Mouse (Mus musculus): Measurements from ENCODE around the gene Aym1.
A peak's percentile ranks its signal among the peaks of the same experiment; 100 is the strongest.

The Aym1 gene

DNA sequence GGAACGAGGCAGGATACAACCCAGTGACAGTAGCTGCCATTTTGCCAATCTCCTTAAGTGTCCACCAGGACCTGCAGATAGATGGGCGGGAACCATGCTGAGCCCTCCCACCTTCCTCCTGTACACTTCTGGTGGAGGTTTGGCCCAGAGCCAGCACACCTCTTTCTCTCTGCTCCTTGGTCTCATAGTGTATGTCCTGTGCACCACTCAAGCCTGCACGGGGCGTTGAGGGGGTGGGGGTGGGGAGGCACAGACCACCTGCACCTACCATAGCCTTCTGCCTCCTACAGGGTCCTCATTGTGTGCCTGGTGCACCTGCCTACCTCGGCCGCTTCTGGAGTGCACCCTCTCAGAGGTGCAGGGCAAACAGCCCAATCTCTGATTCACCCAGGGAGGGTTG, 4.5 kb upstream of the Aym1 start:
- peak; percentile 55 for DNase-seq (ENCODE audit: low read depth, low spot score)

DNA sequence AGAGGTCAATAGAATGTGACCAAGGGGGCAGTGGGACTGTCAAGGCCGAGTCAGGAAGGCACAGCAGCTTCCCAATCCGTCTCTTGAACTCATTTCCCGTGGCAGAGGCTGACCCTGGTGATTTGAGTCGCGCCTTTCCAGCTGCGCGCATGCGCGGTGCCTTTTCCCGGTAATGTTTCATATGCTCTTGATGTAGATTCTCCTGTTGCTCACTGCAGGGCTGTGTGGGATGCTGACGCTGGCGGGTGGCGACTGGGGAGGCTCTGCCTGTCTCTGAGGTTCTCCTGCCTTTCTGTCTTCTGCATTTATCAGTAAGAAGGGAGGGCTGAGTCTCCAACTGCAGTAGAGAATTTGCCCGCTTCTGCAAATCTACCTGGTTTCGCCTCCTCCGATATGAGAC, 2.8 kb upstream of the Aym1 start:
- DNase-seq (ENCODE audit: low read depth, low spot score): peak; percentile 64

DNA sequence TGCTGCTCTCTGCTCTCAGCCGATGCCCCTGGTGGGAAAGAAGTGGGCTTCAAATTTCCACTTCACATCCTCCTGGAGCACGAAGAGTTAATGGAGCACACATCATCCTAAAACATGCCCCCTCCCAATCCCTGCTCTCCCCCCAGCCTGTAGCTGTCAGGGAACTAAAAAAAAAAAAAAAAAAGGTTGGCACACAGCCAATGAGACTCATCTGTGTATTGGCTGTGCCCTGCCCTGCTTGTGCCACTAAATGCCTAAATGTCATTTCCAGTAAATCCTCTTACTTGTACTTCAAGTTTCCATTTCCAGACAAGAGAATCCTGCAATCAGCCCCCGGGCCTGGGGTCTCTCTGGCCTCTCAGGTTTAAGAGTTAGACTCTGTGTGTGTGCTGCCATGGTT, 562 bp downstream of the Aym1 start:
- no peak for DNase-seq (ENCODE audit: low read depth, low spot score)

DNA sequence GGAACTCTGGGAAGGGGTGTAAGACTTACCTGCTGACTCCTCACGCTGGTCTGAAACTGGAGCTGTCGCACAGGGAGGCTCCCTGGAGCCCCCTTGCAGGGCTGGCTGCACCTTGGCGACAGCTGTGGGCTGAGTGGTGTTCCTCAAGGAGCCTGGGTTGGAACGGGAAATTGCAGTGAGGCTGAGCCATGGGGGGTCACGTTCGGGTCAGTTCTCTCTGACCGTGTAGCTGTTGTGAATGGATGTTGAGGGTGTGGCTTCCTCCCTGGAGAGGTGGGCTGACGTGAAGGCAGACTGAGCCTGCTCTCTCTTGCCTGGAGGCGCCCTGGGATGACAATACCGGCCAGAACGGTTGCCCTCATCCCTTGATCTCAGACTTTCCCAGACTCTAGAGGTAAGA, 1.7 kb downstream of the Aym1 start:
- peak; percentile 77 for DNase-seq (ENCODE audit: low read depth, low spot score)

DNA sequence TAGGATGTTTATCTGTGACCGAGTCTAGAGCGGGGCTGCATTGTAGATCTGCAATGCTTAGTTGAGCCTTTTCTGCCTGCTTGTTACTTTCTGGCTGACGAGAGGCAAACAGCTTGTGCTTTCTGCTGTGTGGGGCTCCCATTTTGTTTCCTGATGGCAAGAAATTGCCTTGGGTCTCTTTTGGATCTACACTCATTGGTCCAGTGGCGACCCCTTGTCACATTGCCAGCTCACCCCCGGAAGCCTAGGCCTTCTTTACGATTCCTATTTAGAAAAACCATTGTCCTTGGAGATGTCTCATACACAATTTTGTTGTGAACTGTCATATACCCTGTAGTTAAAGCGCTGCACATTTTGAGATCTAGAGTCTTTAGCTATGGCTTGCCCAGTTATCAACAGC, 4.2 kb downstream of the Aym1 start:
- no peak for DNase-seq (ENCODE audit: low read depth, low spot score)

DNA sequence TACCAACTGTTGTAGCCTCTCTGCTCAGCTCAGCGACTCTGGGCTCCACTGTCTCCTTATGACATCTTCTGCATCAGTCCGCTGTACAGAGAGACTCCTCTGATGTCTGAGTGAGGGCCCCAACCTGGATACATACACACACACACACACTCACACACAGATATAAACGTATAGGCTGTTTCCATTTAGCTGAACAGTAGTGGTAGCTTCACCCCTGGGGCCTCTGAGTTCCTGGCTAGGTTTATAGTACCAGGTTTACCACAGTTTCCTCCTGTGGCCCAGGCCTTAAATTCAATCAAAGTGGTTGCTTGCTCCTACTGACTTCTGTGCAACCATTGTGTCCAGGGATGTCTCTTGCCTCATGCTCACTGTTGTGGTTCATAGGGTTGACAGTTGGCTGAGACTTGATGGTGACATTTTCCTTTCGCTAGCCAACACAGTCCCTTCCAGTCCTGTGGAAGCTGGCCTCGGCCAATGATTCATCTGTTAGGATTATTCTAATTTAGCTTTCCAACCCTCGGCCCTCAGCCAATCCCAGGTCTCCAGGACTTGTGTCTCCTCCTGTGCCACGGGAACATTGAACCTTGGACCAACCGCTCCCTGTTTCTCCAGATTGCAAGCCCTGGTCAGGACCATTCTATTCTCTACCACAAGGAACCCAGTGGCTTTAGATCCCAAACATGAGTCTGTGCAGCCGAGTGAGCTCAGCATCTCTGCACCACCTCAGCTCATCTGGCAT, 5.3 kb downstream of the Aym1 start:
- DNase-seq (ENCODE audit: low read depth, low spot score): no peak

DNA sequence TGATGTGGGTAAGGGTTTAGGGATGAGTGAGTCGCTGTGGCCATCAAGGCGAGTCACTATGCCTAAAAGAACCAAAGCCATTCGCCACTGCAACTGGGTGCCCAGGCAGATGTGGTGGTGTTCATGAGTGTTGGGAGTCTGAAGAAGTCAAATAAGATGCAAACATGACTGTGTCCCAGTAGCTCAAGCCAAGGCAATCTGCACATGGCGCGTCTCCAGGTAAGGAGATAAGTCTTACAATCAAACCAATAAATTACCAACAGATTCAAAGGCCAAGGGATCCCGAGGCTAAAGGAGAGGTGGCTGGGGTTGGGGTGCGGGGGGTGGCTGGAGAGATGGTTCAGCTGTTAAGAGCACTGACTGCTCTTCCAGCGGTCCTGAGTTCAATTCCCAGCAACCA, 6.1 kb downstream of the Aym1 start:
- DNase-seq (ENCODE audit: low read depth, low spot score): no peak

DNA sequence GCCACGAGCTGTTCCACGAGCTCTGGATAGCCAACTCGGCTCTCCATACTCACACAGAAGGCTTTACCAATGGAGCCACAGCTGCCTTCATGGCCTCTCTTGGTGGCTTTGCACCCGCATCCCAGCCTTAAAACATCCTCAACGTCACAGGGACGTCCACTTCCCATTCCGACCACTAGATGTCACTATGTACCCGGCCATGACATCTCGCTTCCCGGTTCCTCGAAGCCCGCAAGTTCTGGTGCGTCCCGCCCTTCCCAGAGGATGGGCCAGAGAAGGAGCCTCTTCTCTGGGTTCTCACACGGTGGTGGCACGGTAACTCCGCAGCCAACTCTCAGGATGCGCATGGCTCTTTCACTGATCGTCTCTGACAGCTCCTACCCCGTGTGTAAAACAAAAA, 8.8 kb downstream of the Aym1 start:
- DNase-seq (ENCODE audit: low read depth, low spot score): peak; percentile 88

DNA sequence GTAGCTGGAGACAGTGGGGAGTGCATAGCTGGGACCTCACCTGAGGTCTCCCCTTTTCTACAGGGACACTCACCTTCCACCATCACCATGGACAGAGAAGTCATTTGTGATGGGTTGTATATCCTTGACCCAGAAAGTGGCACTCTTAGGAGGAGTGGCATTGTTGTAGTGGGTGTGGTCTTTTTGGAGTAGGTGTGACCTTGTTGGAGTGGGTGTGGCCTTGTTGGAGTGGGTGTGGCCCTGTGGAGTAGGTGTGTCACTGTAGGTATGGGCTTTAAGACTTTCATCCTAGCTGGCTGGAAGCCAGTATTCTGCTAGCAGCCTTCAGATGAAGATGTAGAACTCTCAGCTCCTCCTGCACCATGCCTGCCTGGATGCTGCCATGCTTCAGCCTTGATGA, 10.6 kb downstream of the Aym1 start:
- DNase-seq (ENCODE audit: low read depth, low spot score): peak; percentile 73

DNA sequence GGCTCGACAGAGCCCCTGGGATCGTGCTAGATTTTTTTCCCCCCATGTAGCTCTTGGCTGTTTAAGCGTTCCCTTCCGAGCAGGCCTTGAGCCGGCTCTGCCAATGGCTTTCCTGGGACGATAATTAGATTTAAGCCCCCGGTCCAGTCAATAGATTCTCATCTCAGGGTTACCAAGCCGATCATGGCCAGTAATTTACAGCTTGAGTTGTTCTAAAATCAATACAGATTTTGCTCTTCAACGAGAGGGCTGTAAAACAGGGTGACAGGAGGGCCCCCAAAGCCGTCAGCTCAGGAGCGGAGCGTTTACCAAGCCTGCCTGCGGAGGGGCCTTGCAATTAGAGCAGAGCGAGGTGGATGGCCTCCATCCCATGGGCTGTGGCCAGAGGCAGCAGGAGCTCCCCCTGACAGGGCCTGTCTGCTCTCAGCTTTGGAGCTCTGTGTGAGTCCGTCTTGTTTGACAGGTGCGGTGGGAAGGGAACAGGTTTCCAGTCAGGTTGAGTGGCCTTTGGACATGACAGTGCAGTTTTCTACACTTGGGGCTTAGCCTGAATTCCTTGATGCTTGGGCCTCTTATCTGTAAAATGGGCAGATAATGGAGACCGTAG, 12.3 kb downstream of the Aym1 start:
- no peak for DNase-seq (ENCODE audit: low read depth, low spot score)

DNA sequence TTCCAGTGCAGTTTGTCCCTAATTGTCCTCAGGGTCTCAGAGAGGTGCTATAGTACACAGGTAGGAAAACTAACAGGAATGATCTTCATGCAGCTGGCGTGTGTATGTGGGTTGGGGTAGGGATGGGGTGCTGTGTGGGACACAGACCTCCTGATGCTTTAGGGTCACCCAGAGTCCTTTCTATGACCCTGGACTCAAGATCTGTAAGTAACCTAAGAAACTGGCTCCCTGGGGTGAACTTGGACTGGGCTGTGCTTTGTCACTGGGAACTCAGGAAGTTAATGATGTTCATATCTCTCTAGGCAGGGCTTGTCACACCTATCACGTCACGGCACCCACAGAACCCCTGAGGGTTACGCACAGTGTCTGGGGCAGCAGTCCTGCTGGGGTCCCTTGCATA, 15.4 kb downstream of the Aym1 start:
- no peak for DNase-seq (ENCODE audit: low read depth, low spot score)

DNA sequence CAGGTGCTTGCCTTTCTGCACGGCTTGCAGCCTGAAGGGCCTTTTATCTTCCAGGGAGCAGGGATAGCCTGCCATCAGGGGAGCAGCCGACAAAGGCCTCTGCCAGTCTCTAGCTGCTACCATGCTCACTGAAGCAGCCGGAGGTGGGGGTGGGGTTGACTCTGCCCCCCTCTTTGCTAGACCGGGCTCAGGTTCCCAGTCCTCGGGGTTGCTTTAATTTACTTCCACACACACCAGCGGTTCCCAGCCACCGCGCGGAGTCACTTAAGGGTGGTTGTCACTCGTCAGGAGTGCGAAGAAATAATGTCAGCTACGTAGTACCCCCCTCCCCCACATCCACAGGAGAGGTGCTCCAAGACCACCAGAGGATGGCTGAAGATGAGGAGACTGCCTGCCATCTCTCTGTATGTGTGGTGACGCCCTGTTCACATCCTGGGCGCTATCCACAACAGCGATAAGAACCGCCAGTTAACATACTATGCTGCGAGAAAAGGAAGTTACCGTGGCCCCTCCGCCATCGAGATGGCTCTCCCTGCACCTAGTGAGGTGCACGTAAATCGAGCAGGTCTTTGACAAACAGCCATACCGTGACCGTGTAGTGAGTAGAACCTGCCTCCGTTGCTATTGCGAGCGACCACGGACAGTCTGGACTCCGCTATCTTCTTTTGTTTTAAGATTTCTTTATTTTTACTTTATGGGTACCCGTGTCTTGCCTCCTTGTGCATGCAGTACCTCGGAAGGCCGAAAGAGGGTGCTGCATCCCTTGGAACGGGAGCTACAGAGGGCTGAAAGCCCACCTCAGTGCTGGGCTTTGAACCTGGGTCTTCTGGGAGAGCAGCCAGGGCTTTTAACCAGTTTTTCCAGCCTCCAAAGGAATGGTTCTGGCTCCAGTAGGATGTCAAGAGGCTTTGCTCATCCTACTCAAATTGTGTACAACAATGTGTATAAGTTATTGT, 16.2 kb downstream of the Aym1 start:
- peak; percentile 75 for DNase-seq (ENCODE audit: low read depth, low spot score)

DNA sequence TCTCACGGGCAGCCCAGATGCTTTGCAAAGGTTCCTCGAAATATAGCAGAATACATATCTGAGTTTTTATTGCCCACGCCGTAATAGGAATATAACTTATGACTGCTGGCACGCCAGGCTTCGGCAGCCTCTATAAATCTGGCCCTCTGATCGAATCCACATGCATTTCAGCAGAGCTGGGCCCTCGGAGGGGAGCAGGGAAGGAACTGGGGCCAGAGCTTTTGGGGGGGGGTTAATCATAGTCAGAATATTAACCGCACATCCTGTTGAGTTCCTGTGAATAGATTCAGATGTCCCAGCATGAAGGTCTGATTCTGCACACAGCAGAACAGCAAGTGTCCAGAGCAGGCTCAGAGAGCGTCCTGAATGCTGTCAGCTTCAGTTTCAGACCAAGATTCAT, 17.2 kb downstream of the Aym1 start:
- no peak for DNase-seq (ENCODE audit: low read depth, low spot score)

DNA sequence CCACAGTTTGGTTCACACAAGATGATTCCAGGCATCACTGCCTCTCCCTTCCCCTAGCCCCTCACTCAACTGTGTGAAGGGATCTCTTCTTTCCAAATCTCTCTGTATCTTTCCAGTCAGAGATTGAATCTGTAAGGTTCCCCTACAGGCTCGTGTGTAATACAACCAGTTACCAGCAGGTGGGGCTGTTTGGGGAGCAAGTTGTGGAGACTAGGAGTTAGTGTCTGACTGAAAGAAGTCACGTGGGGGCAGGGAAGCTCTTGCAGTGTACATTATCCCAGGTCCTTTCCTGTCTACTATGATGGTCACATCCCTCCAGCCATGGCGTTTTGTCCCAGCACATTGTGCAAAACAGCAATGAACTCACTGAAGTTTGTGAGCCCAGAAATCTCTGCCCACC, 18.7 kb downstream of the Aym1 start:
- DNase-seq (ENCODE audit: low read depth, low spot score): peak; percentile 89

DNA sequence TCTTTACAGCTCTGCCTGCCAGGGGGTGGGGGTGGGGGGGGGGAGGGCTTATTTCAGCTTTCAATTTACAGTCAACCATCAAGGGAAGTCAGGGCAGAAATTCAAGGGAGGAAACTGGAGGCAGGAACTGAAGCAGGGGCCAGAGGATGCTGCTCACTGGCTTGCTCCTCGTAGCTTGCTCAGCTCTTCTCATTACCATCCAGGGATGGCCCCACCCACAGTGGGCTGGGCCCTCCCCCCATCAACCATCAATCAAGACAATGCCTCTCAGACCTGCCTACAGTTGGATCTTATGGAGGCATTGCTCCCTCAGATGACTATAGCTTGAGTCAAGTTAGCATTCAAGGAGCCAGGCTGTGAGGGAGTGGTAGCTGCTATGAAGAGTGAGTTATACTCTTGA, 19.2 kb downstream of the Aym1 start:
- DNase-seq (ENCODE audit: low read depth, low spot score): peak; percentile 58

DNA sequence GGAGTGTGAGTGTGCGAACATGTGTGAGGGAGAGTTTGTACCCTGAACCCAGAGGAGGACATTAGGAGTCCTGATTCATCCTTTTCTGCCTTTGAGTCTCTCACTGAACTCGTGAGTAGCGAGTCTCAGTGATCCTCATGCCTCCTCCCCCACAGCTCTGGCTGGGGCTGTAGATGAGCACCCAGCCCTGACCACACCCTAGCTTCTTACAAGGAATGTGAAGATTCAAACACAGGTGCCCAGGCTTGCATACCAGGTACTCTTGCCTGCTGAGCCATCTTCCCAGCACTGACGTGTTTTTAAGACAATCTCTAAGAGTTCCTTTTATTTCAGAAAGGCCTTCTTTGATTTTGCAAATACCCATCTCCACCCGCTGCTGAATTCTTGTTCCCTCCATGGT, 22.3 kb downstream of the Aym1 start:
- peak; percentile 63 for DNase-seq (ENCODE audit: low read depth, low spot score)

DNA sequence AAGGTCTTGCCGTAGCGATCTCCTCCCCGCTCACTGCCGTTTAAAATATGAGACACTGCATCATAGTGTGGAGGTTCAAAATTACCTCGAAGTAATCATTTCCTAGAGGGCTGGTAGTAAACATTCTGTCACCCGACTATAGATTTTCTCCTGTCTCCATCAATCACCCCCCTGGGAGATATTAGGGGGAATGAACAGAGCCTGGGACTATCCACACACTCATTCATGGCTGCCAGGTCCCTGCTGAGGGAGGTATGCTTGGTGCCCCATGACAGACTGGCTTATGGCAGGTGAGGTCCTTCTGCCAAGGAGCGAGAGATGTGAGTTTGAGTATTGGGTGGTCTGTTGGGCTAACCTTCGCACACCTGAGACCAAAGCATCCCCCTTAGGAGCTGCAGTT, 23.5 kb downstream of the Aym1 start:
- DNase-seq (ENCODE audit: low read depth, low spot score): no peak

DNA sequence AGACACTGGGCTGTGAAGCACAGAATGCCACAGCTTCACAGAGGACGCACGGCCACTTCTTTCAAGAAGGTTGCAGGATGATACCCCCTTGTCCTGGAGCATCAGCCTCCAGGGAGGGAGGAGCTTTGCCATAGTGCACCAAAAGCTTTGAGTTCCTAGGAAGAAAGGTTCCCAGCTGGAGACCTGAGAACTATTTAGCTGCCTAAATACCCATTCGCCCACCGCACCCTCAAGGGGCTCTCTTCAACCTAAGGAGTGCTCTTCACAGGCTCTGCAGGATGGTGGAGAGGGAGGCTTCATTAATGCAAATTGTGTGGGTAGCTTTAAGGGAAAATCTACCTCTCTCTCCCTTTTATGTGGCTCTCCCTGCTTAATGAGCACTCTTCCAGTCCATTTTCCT, 25.5 kb downstream of the Aym1 start:
- peak; percentile 48 for DNase-seq (ENCODE audit: low read depth, low spot score)

DNA sequence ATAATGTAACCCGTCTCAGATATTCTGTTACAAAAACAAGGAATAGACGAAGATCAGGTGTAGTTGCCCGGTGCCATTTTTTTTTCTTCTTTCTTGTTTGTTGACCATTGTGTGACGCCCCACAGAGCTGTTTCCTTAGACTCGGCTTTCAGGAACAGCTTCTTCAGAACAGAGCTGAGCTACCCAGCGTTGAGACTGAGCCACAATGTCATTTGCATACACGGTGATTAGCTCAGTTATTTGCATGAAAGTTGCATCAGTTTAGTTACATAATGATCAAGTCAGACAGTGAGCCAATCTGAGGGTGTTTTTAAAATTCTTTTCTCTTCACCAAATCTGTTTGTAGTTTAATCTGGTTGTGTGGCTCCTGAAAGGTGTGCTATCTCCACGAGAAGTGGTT, 36.7 kb downstream of the Aym1 start:
- peak; percentile 60 for DNase-seq (ENCODE audit: low read depth, low spot score)

DNA sequence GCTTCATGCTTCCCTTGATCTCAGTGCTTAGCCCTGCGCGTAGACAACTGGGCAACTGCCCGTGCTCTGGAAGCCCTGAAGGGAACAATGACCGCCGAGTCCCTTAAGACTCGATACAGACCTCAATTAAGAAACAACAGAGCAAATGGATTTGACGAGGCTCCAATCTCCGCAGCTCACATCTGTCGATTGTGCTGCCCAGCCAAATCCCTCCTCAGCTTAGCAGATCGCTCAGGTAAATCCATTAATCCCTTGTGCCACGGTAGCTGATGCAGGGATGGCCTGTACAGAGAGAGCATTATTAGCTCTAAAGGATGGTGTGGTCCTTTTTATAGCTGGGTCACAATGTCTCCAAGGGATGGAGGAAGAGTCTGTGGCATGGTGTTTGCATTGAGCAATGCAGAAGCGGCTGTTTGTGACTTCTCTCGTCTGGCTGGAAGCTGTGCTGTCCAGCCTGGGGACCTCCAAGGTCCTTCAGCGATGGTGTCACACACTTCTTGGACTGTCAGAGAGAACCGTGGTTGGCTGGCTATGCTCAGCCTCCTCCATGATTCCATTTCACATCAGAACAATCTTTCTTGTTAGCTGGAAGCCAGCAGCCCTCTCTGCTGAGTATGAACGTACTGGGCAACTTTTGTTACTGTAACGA, 39.3 kb downstream of the Aym1 start:
- DNase-seq (ENCODE audit: low read depth, low spot score): no peak

DNA sequence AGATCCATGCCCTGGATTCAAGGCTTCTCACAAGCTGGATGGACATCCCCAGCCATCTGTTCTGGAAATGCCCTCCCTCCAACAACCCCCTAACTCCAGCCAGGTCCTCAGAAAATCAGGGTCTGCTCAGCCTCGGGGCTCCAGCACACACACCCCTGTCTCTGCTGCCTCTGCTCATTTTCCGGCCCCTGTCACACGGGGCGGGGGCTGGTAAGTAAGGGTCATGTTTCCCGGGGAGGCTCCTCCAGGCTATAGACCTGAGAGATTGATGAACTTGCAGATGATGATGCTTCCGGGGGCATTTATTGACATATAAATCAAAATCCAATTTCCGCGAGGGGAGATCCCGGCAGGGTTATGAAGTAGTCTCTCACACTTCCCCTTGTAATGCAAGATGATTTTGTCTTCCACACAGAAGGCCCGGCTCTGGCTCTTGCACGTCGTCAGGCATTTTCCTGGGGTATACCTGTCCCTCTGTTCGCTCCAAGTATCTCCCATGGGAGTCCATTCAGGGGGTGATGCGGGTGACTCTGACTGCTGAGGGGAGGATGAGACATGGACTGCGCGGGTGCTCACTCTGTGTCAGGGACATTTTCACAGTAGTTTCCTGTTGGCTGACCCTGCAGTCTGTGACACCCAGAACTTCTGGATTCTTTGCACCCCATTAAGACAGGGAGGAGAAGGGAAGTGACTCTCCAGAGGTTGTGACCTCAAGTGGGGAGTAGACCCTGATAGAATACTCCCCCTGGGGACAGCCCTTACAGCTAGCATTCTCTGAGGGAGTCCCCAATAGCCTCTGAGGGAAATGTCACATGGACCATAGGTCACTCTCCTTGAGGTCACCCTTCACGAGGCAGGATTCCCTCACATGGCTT, 40.6 kb downstream of the Aym1 start:
- no peak for DNase-seq (ENCODE audit: low read depth, low spot score)

Data from R1 (cell line).